Mouse (Mus musculus) gastrocnemius, adult 8-10 months (tissue): ENCODE data around the gene 1110017D15Rik. TPM values are rescaled to one million over a fixed set of nuclear protein-coding genes. Genes with fewer than 3 reads are reported as not detected.

Experiments
- DNase-seq, 2 experiments: peaks; one replicate each; pipeline ENCODE4 v3.0.0; 2022; ENCODE audit warnings: low spot score in 2 of 2
- total RNA-seq, 4 experiments: library from RNA; stranded (reverse); gene quantifications; 2 replicates each; pipeline ENCODE4 v1.2.4; 2022

Gene 1110017D15Rik
- not detected for total RNA-seq

GRCm38 (mm10) chr4:41517233-41517632 is at the start of gene 1110017D15Rik:
TSS of gene 1110017D15Rik (minus strand) at chr4:41517333.
- DNase-seq: no peak

- DNase-seq: no peak
These were observed 49.0 kb upstream of the 1110017D15Rik start for GRCm38 (mm10) chr4:41566123-41566522.

- DNase-seq: no peak
These were observed 46.2 kb upstream of the 1110017D15Rik start for GRCm38 (mm10) chr4:41563297-41563696.

GRCm38 (mm10) chr4:41557092-41557491 is 40.0 kb upstream of the 1110017D15Rik start:
- no peak for DNase-seq

GRCm38 (mm10) chr4:41556311-41556953 is 39.3 kb upstream of the 1110017D15Rik start:
- DNase-seq: peak in 1 of 2 experiments; percentile 43

GRCm38 (mm10) chr4:41554994-41555663 is 38.0 kb upstream of the 1110017D15Rik start:
- DNase-seq: peak; percentile 49 to 54

- DNase-seq: no peak
These were observed 36.0 kb upstream of the 1110017D15Rik start for GRCm38 (mm10) chr4:41553116-41553515.

- peak; percentile 76 to 80 for DNase-seq
These were observed 35.4 kb upstream of the 1110017D15Rik start for GRCm38 (mm10) chr4:41552529-41552928.

- DNase-seq: no peak
These were observed 30.0 kb upstream of the 1110017D15Rik start for GRCm38 (mm10) chr4:41547086-41547485.

GRCm38 (mm10) chr4:41545985-41546384 is 28.9 kb upstream of the 1110017D15Rik start:
- DNase-seq: no peak

- DNase-seq: no peak
These were observed 25.0 kb upstream of the 1110017D15Rik start for GRCm38 (mm10) chr4:41542136-41542535.

- DNase-seq: no peak
These were observed 17.7 kb upstream of the 1110017D15Rik start for GRCm38 (mm10) chr4:41534866-41535265.

GRCm38 (mm10) chr4:41532420-41532819 is 15.3 kb upstream of the 1110017D15Rik start:
- no peak for DNase-seq

- DNase-seq: peak; percentile 58 to 75
These were observed 10.9 kb upstream of the 1110017D15Rik start for GRCm38 (mm10) chr4:41527996-41528395.

- DNase-seq: no peak
These were observed 9.9 kb upstream of the 1110017D15Rik start for GRCm38 (mm10) chr4:41527076-41527475.

GRCm38 (mm10) chr4:41526553-41526952 is 9.4 kb upstream of the 1110017D15Rik start:
- DNase-seq: no peak

GRCm38 (mm10) chr4:41524829-41525228 is 7.7 kb upstream of the 1110017D15Rik start:
- DNase-seq: no peak

- DNase-seq: no peak
These were observed 6.7 kb upstream of the 1110017D15Rik start for GRCm38 (mm10) chr4:41523839-41524238.

GRCm38 (mm10) chr4:41522788-41523187 is 5.7 kb upstream of the 1110017D15Rik start:
- no peak for DNase-seq

- no peak for DNase-seq
These were observed 5.0 kb upstream of the 1110017D15Rik start for GRCm38 (mm10) chr4:41522136-41522535.

- DNase-seq: no peak
These were observed 3.5 kb upstream of the 1110017D15Rik start for GRCm38 (mm10) chr4:41520641-41521040.

- DNase-seq: no peak
These were observed 2.1 kb upstream of the 1110017D15Rik start for GRCm38 (mm10) chr4:41519195-41519594.

- no peak for DNase-seq
These were observed 1.2 kb upstream of the 1110017D15Rik start for GRCm38 (mm10) chr4:41518349-41518748.
